Comparison of ENCODE assay signal across 20 mouse cellular contexts in genomic region chr6:55649581-55649980, GRCm38 (mm10). TPM values are rescaled to one million over a fixed set of nuclear protein-coding genes. Genes with fewer than 3 reads are reported as not detected.
A peak's percentile ranks its signal among the peaks of the same experiment; 100 is the strongest.
DNase-seq lines count a peak whose midpoint lies in the region; ATAC-seq lines count a peak whose summit lies in the region.
"Had no signal": no experiment of that assay in that cellular context is flagged by ENCODE, and none has a peak within 500 bp of the region (broad histone marks: within the 10 kb centered on the region; RNA-seq: fewer than 3 reads in every experiment).

No protein-coding gene starts in this region.

- no peak overlapping the region for H3K4me2 ChIP-seq in forebrain, embryonic 12.5 days
- peak overlapping the region; percentile 4; the same call in 1 of the 2 replicates for H3K4me2 ChIP-seq in limb, embryonic 12.5 days
- no peak overlapping the region for H3K4me2 ChIP-seq in liver, embryonic 12.5 days
- H3K4me2 ChIP-seq: embryonic facial prominence, embryonic 12.5 days; midbrain, embryonic 12.5 days; stomach, embryonic 15.5 days had no signal

- peak overlapping the region; percentile 42 for H3K27ac ChIP-seq in forebrain, embryonic 12.5 days
- H3K27ac ChIP-seq in forebrain, embryonic 10.5 days = no peak overlapping the region
- H3K27ac ChIP-seq in limb, embryonic 12.5 days = peak overlapping the region; percentile 69
- no peak overlapping the region; the same call in 1 of the 2 replicates for H3K27ac ChIP-seq in limb, embryonic 10.5 days
- no peak overlapping the region for H3K27ac ChIP-seq in liver, embryonic 12.5 days
- H3K27ac ChIP-seq: embryonic facial prominence, embryonic 12.5 days; left cerebral cortex, adult 2 months; macrophage; midbrain, embryonic 12.5 days; stomach, embryonic 15.5 days had no signal

- intact Hi-C loops in heart, postnatal 14 days (cut with DNase I) = no loop called here

- no peaks in the 10 kb centered on the region for H3K27me3 ChIP-seq in forebrain, embryonic 12.5 days
- no peaks in the 10 kb centered on the region for H3K27me3 ChIP-seq in forebrain, embryonic 10.5 days (ENCODE audit: poor library complexity, severe bottlenecking)
- H3K27me3 ChIP-seq in limb, embryonic 12.5 days = peaks cover 7% of the 10 kb centered on the region; the same call in 1 of the 2 replicates
- H3K27me3 ChIP-seq in limb, embryonic 10.5 days (ENCODE audit: low read depth, poor library complexity, severe bottlenecking) = no peaks in the 10 kb centered on the region
- no peaks in the 10 kb centered on the region for H3K27me3 ChIP-seq in liver, embryonic 12.5 days (replicated peaks)
- H3K27me3 ChIP-seq: embryonic facial prominence, embryonic 12.5 days; midbrain, embryonic 12.5 days; stomach, embryonic 15.5 days had no signal

- no peak overlapping the region for H3K4me3 ChIP-seq in forebrain, embryonic 12.5 days (replicated peaks)
- H3K4me3 ChIP-seq in forebrain, embryonic 10.5 days = no peak overlapping the region
- no peak overlapping the region for H3K4me3 ChIP-seq in limb, embryonic 12.5 days (replicated peaks)
- H3K4me3 ChIP-seq in limb, embryonic 10.5 days = no peak overlapping the region
- no peak overlapping the region for H3K4me3 ChIP-seq in liver, embryonic 12.5 days
- H3K4me3 ChIP-seq: embryonic facial prominence, embryonic 12.5 days; left cerebral cortex, adult 2 months; midbrain, embryonic 12.5 days; stomach, embryonic 15.5 days had no signal

- WGBS in forebrain, embryonic 12.5 days = 78% methylated on average over 8 of the region's 8 CpGs
- 89% methylated on average over 8 of the region's 8 CpGs for WGBS in forebrain, embryonic 10.5 days
- WGBS in limb, embryonic 12.5 days = 50% methylated on average over 8 of the region's 8 CpGs
- WGBS in limb, embryonic 10.5 days = 82% methylated on average over 8 of the region's 8 CpGs
- 64% methylated on average over 8 of the region's 8 CpGs for WGBS in liver, embryonic 12.5 days (ENCODE audit: insufficient replicate concordance)

- no peak for ATAC-seq in forebrain, embryonic 12.5 days (ENCODE audit: low FRiP score)
- peak; percentile 21; the same call in 1 of the 2 replicates for ATAC-seq in limb, embryonic 12.5 days (ENCODE audit: insufficient number of reproducible peaks, insufficient read depth, low FRiP score, low TSS enrichment, low read depth)
- ATAC-seq in liver, embryonic 12.5 days = no peak
- ATAC-seq: intestine, embryonic 16.5 days had no signal

- H3K4me1 ChIP-seq in forebrain, embryonic 12.5 days = peaks cover 25% of the 10 kb centered on the region
- H3K4me1 ChIP-seq in forebrain, embryonic 10.5 days = peaks cover 11% of the 10 kb centered on the region; the same call in 1 of the 2 replicates
- H3K4me1 ChIP-seq in limb, embryonic 12.5 days (replicated peaks) = peaks cover 33% of the 10 kb centered on the region
- H3K4me1 ChIP-seq in limb, embryonic 10.5 days = peaks cover 30% of the 10 kb centered on the region
- H3K4me1 ChIP-seq in liver, embryonic 12.5 days = peaks cover 5% of the 10 kb centered on the region; the same call in 1 of the 2 replicates
- H3K4me1 ChIP-seq: stomach, embryonic 15.5 days had no signal

- no peak for DNase-seq in forebrain, embryonic 10.5 days (ENCODE audit: extremely low spot score, low spot score)
- DNase-seq in limb, embryonic 10.5 days (ENCODE audit: low spot score) = no peak
- DNase-seq in heart, postnatal 14 days = peak; percentile 15 to 16
- DNase-seq in embryo, embryonic 11 days = no peak
- no peak for DNase-seq in retina, embryonic 14.5 days (ENCODE audit: low spot score)
- DNase-seq: cerebellum, adult 18-20 months; liver; lung, adult 2 months had no signal

- H3K9me3 ChIP-seq in forebrain, embryonic 12.5 days = no peaks in the 10 kb centered on the region
- H3K9me3 ChIP-seq in forebrain, embryonic 10.5 days = no peaks in the 10 kb centered on the region
- no peaks in the 10 kb centered on the region for H3K9me3 ChIP-seq in limb, embryonic 12.5 days
- no peaks in the 10 kb centered on the region for H3K9me3 ChIP-seq in limb, embryonic 10.5 days (replicated peaks)
- H3K9me3 ChIP-seq in liver, embryonic 12.5 days (replicated peaks) = no peaks in the 10 kb centered on the region
- H3K9me3 ChIP-seq: embryonic facial prominence, embryonic 12.5 days; midbrain, embryonic 12.5 days; stomach, embryonic 15.5 days had no signal

- H3K36me3 ChIP-seq in forebrain, embryonic 12.5 days (replicated peaks) = no peaks in the 10 kb centered on the region
- H3K36me3 ChIP-seq in forebrain, embryonic 10.5 days (replicated peaks) = no peaks in the 10 kb centered on the region
- no peaks in the 10 kb centered on the region for H3K36me3 ChIP-seq in limb, embryonic 12.5 days
- H3K36me3 ChIP-seq in limb, embryonic 10.5 days = no peaks in the 10 kb centered on the region
- no peaks in the 10 kb centered on the region for H3K36me3 ChIP-seq in liver, embryonic 12.5 days
- H3K36me3 ChIP-seq: embryonic facial prominence, embryonic 12.5 days; midbrain, embryonic 12.5 days; stomach, embryonic 15.5 days had no signal

- H3K9ac ChIP-seq in forebrain, embryonic 12.5 days = no peak overlapping the region
- H3K9ac ChIP-seq in limb, embryonic 12.5 days (replicated peaks) = no peak overlapping the region
- no peak overlapping the region for H3K9ac ChIP-seq in liver, embryonic 12.5 days
- H3K9ac ChIP-seq: embryonic facial prominence, embryonic 12.5 days; midbrain, embryonic 12.5 days; stomach, embryonic 15.5 days had no signal

RNA-seq across cellular contexts. Expression of gene Neurod6, which starts 31.5 kb away (rescaled TPM):
- 60.8 and 65.8 TPM in 2 replicates for polyA plus RNA-seq in forebrain, embryonic 12.5 days (2016; fragmentation: Nextera tagmentation; extraction: Ambion mirVana)
- 0.21 TPM in 1 of 2 replicates, not detected in the other for polyA plus RNA-seq in forebrain, embryonic 10.5 days (2016; fragmentation: Nextera tagmentation; extraction: Ambion mirVana)
- not detected in 2 replicates for polyA plus RNA-seq in limb, embryonic 12.5 days (2016; fragmentation: Nextera tagmentation; extraction: Ambion mirVana)
- not detected in 2 replicates for polyA plus RNA-seq in limb, embryonic 10.5 days (2016; fragmentation: Nextera tagmentation; extraction: Ambion mirVana)
- total RNA-seq in heart, postnatal 14 days (2021) = not detected
- not detected in 2 replicates for polyA plus RNA-seq in liver, embryonic 12.5 days (2016; fragmentation: Nextera tagmentation; extraction: Ambion mirVana)
- total RNA-seq: gastrocnemius, adult 8-10 months had no signal
- polyA plus RNA-seq: heart, embryonic 16.5 days; intestine, embryonic 16.5 days; kidney, embryonic 16.5 days; lung, adult 2 months; macrophage had no signal

Comparison
In these comparisons a context has a peak if more than half of its experiments do, and no peak if none do; other contexts are left out.
1. H3K27ac ChIP-seq: peak in forebrain, embryonic 12.5 days (single experiment) and limb, embryonic 12.5 days (single experiment); none in forebrain, embryonic 10.5 days (single experiment), limb, embryonic 10.5 days (single experiment) and liver, embryonic 12.5 days (single experiment).
2. RNA of gene Neurod6, which starts 31.5 kb away (polyA plus RNA-seq): 60.8 to 65.8 TPM in forebrain, embryonic 12.5 days; 0.21 TPM in forebrain, embryonic 10.5 days, not detected in limb, embryonic 12.5 days, not detected in limb, embryonic 10.5 days and not detected in liver, embryonic 12.5 days; every median in the first group is over 10 times any median in the second.
3. DNase-seq: peak in heart, postnatal 14 days (2 of 2); none in forebrain, embryonic 10.5 days (single experiment), limb, embryonic 10.5 days (single experiment), embryo, embryonic 11 days (single experiment) and retina, embryonic 14.5 days (single experiment).